ENCODE assay signal across 13 mouse cellular contexts in the genomic region with DNA sequence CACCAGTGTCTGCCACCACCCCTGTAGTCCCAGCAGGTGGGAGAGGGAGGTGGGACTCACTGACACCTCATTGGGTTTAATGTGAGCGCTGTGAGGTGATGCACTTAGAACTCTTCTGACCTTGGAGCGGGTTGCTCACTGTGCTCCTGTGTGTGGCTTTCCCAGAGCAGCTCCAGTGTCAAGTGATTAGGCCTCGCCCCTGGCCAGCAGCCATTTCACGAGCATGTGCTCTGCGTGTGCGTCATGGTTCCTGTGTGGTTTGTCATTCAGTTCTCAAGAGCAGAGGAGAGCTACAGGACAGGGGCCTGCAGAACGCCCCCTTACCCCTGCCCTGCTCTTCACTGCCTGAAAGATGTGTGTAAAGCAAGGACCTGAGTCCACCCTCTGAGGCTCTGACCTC. TPM values are rescaled to one million over a fixed set of nuclear protein-coding genes. Genes with fewer than 3 reads are reported as not detected.
A peak's percentile ranks its signal among the peaks of the same experiment; 100 is the strongest.
DNase-seq lines count a peak whose midpoint lies in the region.
"Had no signal": no experiment of that assay in that cellular context is flagged by ENCODE, and none has a peak within 500 bp of the region (broad histone marks: within the 10 kb centered on the region; RNA-seq: fewer than 3 reads in every experiment).

No protein-coding gene starts in this region.

- intact Hi-C loops in heart, postnatal 10 days (cut with DNase I): no loop called here
- intact Hi-C loops in heart, postnatal 25 days (cut with DNase I): no loop called here

- DNase-seq in heart, postnatal 10 days: peak; percentile 33 to 40
- DNase-seq in heart, postnatal 25 days (ENCODE audit: low spot score): no peak
- DNase-seq in MN1 (ENCODE audit: low spot score) (peak; percentile 67), R1 (ENCODE audit: low read depth, low spot score) (peak; percentile 34)
- DNase-seq in adrenal gland, postnatal 36 days: peak; percentile 64 to 67
- no peak for DNase-seq in left cerebral cortex, adult 8-10 months (ENCODE audit: low spot score in 2 of 2)
- DNase-seq in left cerebral cortex, adult 18-20 months (ENCODE audit: low spot score in 2 of 2): no peak
- no peak for DNase-seq in spleen, adult 18-20 months
- DNase-seq: cerebellum, adult 2 months; cerebellum, postnatal 14 days; gastrocnemius, postnatal 36 days; heart, adult 11 months; kidney, adult 11 months had no signal

RNA-seq across cellular contexts. Expression of a gene that starts 13.6 kb away (rescaled TPM):
- total RNA-seq in heart, postnatal 10 days (2021): 10 to 100 TPM; 17.5 to 18.3 TPM
- 10 to 100 TPM; 10.0 to 11.3 TPM for total RNA-seq in heart, postnatal 25 days (2021)
- total RNA-seq in adrenal gland, postnatal 36 days (2021): 10 to 100 TPM; 32.0 to 42.5 TPM
- total RNA-seq in left cerebral cortex, adult 8-10 months (2022): 10 to 100 TPM; 30.7 to 32.7 (median 31.1) TPM
- total RNA-seq in left cerebral cortex, adult 18-20 months (2021): 10 to 100 TPM; 27.8 to 28.6 TPM

RNA-seq across cellular contexts. Expression of a gene that starts 32.5 kb away (rescaled TPM):
- total RNA-seq in heart, postnatal 10 days (2021): 10 to 100 TPM; 54.2 TPM
- total RNA-seq in heart, postnatal 25 days (2021): 10 to 100 TPM; 41.7 to 45.4 TPM
- total RNA-seq in adrenal gland, postnatal 36 days (2021): 10 to 100 TPM; 69.7 to 75.8 TPM
- total RNA-seq in left cerebral cortex, adult 8-10 months (2022): 10 to 100 TPM; 62.6 to 66.0 (median 63.3) TPM
- total RNA-seq in left cerebral cortex, adult 18-20 months (2021): 10 to 100 TPM; 71.0 to 73.2 TPM

RNA-seq across cellular contexts. Expression of a gene that starts 34.3 kb away (rescaled TPM):
- 10 to 100 TPM; 29.0 to 31.3 TPM for total RNA-seq in heart, postnatal 10 days (2021)
- 10 to 100 TPM; 31.6 to 36.3 TPM for total RNA-seq in heart, postnatal 25 days (2021)
- 10 to 100 TPM; 50.0 to 57.8 TPM for total RNA-seq in adrenal gland, postnatal 36 days (2021)
- total RNA-seq in left cerebral cortex, adult 8-10 months (2022): 10 to 100 TPM; 77.1 to 92.1 (median 80.7) TPM
- total RNA-seq in left cerebral cortex, adult 18-20 months (2021): 10 to 100 TPM; 77.2 to 78.9 TPM

Comparison
In these comparisons a context has a peak if more than half of its experiments do, and no peak if none do; other contexts are left out.
1. DNase-seq: peak in heart, postnatal 10 days (2 of 2), MN1 (single experiment), R1 (single experiment) and adrenal gland, postnatal 36 days (2 of 2); none in heart, postnatal 25 days (single experiment), left cerebral cortex, adult 8-10 months (0 of 2), left cerebral cortex, adult 18-20 months (0 of 2) and spleen, adult 18-20 months (0 of 2).